Mouse (Mus musculus) C2C12 (cell line): ENCODE results near the gene Cacna2d4. TPM values are rescaled to one million over a fixed set of nuclear protein-coding genes. Genes with fewer than 3 reads are reported as not detected.

ENCODE experiments used
- H3K27me3 ChIP-seq: one replicate; pipeline ENCODE4 v1.6.1; 2011; ENCODE audit not compliant: control insufficient read depth, insufficient read depth, insufficient read length
- H3K36me3 ChIP-seq: one replicate; pipeline ENCODE4 v1.6.1; 2011; ENCODE audit not compliant: control insufficient read depth, insufficient read depth
- H3K4me3 ChIP-seq: one replicate; pipeline ENCODE4 v1.5.1; 2011; ENCODE audit warnings: mild to moderate bottlenecking, control low read depth; ENCODE audit not compliant: poor library complexity, insufficient read depth, severe bottlenecking
- H3K79me2 ChIP-seq: one replicate; pipeline ENCODE4 v1.6.1; 2011; ENCODE audit not compliant: control insufficient read depth, insufficient read depth
- H3K79me3 ChIP-seq: one replicate; pipeline ENCODE4 v1.6.1; 2011; ENCODE audit warnings: low read depth, control low read depth
- H3ac ChIP-seq: one replicate; pipeline ENCODE3; 2011; ENCODE audit warnings: low read depth; ENCODE audit not compliant: control insufficient read depth, insufficient read length
- CEBPB ChIP-seq: IDR thresholded peaks from one replicate; pipeline ENCODE4 v1.6.1; 2011; ENCODE audit warnings: low read depth, mild to moderate bottlenecking, control low read depth, moderate library complexity
- CTCF ChIP-seq: IDR thresholded peaks from one replicate; pipeline ENCODE4 v1.5.1; 2011; ENCODE audit not compliant: control insufficient read depth, insufficient read depth, insufficient read length
- FOSL1 ChIP-seq: IDR thresholded peaks from one replicate; pipeline ENCODE4 v1.8.0; 2011; ENCODE audit warnings: mild to moderate bottlenecking, low read length; ENCODE audit not compliant: poor library complexity, insufficient read depth, severe bottlenecking
- MAX ChIP-seq: IDR thresholded peaks from one replicate; pipeline ENCODE4 v1.6.1; 2011; ENCODE audit warnings: mild to moderate bottlenecking, control low read depth
- MYOD1 ChIP-seq: IDR thresholded peaks from one replicate; pipeline ENCODE4 v1.6.1; 2011; ENCODE audit warnings: low read depth; ENCODE audit not compliant: control insufficient read depth, insufficient read length
- MYOG ChIP-seq: IDR thresholded peaks from one replicate; pipeline ENCODE4 v1.6.1; 2011; ENCODE audit not compliant: control insufficient read depth, insufficient read length; ENCODE audit errors: extremely low read depth
- USF1 ChIP-seq: IDR thresholded peaks from one replicate; pipeline ENCODE4 v1.6.1; 2011; ENCODE audit warnings: low read depth, mild to moderate bottlenecking, control low read depth, moderate library complexity
- long read RNA-seq, 2 experiments: library from polyadenylated mRNA; unstranded; transcript quantifications; one replicate each; pipeline ENCODE4 v2.0.0; 2019 to 2020
- polyA plus RNA-seq: library from polyadenylated mRNA; unstranded; fragments of >200 nt; fragmentation: generic; extraction: Trizol; gene quantifications from one replicate; pipeline ENCODE4 v1.2.1, GENCODE M21; 2012; ENCODE audit warnings: missing spikeins

Cacna2d4 gene
- polyA plus RNA-seq, result not detected
- long read RNA-seq, experiment 1, result 0 reads
- long read RNA-seq, experiment 2, result 0 reads

DNA sequence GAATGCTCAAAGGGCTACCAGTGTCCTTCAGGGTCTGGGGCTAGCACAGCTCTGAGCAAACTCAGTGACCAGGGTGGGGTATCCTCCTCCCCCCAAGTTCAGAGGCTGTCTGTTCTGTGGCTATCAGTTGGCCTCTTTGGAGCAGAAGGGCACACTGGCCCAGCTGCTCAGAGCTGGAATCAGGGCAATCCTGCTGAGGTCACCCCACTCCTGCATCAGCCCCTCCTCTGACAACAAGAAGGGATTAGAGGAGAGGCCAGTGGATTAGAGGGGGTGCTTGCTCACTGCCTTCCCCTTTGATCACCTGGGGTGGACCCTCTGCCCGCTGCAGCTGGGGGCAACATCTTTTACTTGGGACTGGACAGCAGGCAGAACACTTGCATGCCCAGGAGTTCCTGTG is at the start of gene Cacna2d4:
Gene Cacna2d4, plus strand, starts transcription at position 286 of the 400 bp plus-strand sequence.
- H3K4me3 ChIP-seq, result no peak within 1 kb of the TSS
- no peaks in the 10 kb centered on the region for H3K79me2 ChIP-seq
- no peaks in the 10 kb centered on the region for H3K79me3 ChIP-seq
- H3K27me3 ChIP-seq, result peaks cover 24% of the 10 kb centered on the region
- H3K36me3 ChIP-seq, result no peaks in the 10 kb centered on the region
- TF ChIP-seq MYOG, result no peak
- no peak for TF ChIP-seq MAX
- no peak for TF ChIP-seq CEBPB
- no peak for TF ChIP-seq FOSL1
- TF ChIP-seq MYOD1, result no peak
- no peak for TF ChIP-seq CTCF
- TF ChIP-seq USF1, result no peak
- no peak within 1 kb of the TSS for H3ac ChIP-seq

DNA sequence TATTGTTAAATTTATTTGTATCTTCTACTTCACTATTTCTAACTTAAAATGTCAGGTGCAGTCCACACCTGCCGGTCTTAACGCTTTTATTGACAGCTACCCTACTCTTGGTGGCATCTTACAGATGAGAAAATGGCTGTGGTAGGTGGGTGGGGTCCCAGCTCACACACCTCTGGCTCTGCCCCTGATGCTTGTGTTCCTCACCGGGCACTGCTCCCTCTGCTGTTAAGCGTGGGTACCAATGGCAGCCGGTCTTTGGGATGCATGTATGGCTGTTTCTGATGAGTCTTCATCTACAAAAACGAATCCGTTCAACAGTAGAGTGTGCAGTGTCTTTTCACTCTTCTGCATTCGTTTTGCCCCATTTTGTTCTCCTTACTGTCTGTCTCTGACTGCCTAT is 49.7 kb upstream of the Cacna2d4 start:
- Histone ChIP-seq H3ac (no peak overlapping the region), H3K27me3 (no peaks in the 10 kb centered on the region), H3K4me3 (no peak overlapping the region), H3K36me3 (no peaks in the 10 kb centered on the region), H3K79me2 (no peaks in the 10 kb centered on the region), H3K79me3 (no peaks in the 10 kb centered on the region)
- TF ChIP-seq CEBPB (no peak), MYOG (no peak), CTCF (no peak), MAX (no peak), FOSL1 (no peak), USF1 (no peak), MYOD1 (no peak)

DNA sequence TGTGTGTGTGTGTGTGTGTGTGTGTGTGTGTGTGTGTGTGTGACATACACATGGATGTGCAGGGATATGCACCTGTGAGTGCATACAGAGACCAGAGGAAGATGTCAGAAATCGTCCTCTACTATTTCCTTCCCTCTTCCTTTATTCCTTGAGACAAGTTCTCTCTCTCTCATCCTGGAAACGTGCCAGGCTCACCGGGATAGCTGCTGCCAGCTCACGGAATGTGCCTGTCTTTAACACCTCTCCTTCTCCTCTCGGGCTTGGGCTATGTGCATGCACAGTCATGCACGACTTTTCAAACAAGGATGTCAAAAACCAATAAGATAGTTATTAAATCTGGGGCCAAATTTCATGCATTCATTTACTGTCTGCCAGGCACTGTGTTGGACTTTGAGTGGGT is 48.7 kb upstream of the Cacna2d4 start:
- Histone ChIP-seq H3ac (no peak overlapping the region), H3K79me3 (no peaks in the 10 kb centered on the region), H3K4me3 (no peak overlapping the region), H3K27me3 (no peaks in the 10 kb centered on the region), H3K36me3 (no peaks in the 10 kb centered on the region), H3K79me2 (no peaks in the 10 kb centered on the region)
- no peak for TF ChIP-seq FOSL1
- TF ChIP-seq USF1, result no peak
- no peak for TF ChIP-seq MAX
- TF ChIP-seq CTCF, result no peak
- no peak for TF ChIP-seq CEBPB

DNA sequence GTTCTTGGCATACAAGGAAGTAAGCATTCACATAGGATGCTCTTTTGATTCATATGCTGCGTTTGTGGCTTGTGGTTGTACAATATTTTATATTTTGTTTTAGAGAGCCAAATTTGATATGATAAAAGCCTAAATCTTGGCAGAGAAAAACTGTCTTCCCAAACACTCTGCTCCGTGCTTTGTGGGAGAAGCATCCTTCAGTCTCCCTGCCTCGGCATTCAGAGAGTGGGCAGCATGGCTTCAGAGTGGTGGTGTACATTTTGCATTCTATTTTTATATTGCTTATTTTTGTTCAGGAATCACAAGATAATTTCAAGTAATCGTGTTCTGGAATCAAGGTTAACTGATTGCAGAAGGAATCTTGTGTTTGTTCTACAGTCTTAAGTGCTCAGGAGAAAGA is 44.8 kb upstream of the Cacna2d4 start:
- no peaks in the 10 kb centered on the region for H3K27me3 ChIP-seq
- no peaks in the 10 kb centered on the region for H3K79me3 ChIP-seq
- H3K4me3 ChIP-seq, result no peak overlapping the region
- no peaks in the 10 kb centered on the region for H3K36me3 ChIP-seq
- no peaks in the 10 kb centered on the region for H3K79me2 ChIP-seq
- TF ChIP-seq CTCF (no peak), CEBPB (no peak), MYOD1 (no peak), MAX (no peak), MYOG (no peak), FOSL1 (no peak), USF1 (no peak)
- H3ac ChIP-seq, result no peak overlapping the region

DNA sequence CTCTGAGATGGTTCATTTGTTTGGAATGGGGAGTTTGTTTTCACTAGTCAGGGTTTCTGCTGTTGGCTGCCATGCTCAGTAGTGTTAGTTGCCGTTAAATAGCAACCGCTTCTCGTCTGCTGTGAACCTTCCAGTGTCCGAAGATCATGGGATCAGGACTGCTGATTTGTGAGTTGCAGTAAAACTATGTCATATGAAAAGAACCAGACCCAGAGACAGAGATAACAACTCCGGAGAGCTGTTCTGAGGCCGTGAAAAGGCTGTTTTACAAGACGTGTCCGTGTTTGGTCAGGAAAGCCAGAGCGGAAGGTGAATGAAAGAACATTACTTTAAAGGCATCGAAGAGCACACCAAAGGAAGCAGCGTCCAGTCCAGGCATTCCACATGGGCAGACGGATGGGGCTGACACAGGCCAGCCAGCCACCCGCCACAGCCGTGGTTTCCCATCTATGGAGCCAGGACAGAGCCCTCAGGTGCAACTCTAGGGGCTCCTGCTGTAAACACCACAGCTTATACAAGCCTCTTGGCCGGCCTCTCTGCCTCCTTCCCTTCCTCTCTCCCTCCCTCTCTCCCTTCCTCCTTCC is 42.7 kb upstream of the Cacna2d4 start:
- Histone ChIP-seq H3K36me3 (no peaks in the 10 kb centered on the region), H3ac (no peak overlapping the region), H3K27me3 (no peaks in the 10 kb centered on the region), H3K4me3 (no peak overlapping the region), H3K79me2 (no peaks in the 10 kb centered on the region), H3K79me3 (no peaks in the 10 kb centered on the region)
- TF ChIP-seq MYOG (no peak), MAX (no peak), CTCF (no peak), MYOD1 (no peak), FOSL1 (no peak), USF1 (no peak), CEBPB (no peak)

DNA sequence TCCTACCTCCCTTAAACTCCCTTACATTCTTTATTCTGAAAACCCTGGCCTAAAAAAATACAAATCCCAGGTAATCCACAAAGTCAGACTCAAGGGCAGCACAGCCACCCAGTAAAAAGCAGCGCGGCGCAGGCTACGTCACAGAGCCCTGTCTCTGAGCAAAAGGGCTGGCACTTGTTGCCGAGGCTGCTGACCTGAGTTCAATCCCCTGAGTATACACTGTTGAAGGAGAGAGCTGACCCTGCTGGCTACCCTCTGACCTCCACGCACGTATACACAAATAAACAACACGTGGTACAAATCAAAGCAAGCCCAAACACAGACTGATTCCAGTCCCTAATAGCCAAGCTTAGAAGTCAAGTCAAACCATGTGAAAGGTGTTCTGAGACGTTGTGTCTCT is 42.2 kb upstream of the Cacna2d4 start:
- Histone ChIP-seq H3K79me3 (no peaks in the 10 kb centered on the region), H3K79me2 (no peaks in the 10 kb centered on the region), H3K36me3 (no peaks in the 10 kb centered on the region), H3K4me3 (no peak overlapping the region), H3ac (no peak overlapping the region), H3K27me3 (no peaks in the 10 kb centered on the region)
- TF ChIP-seq MYOD1 (no peak), CTCF (no peak), FOSL1 (no peak), CEBPB (no peak), MAX (no peak), MYOG (no peak), USF1 (no peak)
